Mouse (Mus musculus) induced T-regulatory cell, adult 2 months (primary cell): Measurements from ENCODE around the gene Tppp2.

ENCODE experiments used
- DNase-seq: peaks from one replicate; pipeline ENCODE4 v3.0.0-alpha.2; 2012; ENCODE audit warnings: low read depth

Gene Tppp2

GRCm38 (mm10) chr14:51943336-51943735 is 25.1 kb downstream of the Tppp2 start:
- DNase-seq = no peak

DNA sequence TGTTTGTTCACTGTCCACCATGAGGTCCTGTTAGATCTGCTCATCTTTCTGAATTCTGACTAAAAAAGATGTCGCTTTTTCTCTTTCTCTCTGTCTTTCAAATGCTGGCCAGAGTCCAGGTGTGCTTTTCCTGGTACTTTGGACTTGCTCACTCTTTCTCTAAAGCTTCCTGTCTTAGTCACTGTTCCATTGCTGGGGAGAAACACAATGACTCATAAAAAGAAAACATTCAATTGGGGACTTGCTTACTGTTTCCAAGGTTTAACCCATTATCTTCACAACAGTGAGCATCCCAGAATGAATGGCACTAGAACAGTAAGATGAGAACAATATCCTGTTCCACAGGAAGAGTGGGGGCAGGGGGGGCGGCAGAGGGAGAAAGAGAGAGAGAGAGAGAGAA is 42.1 kb downstream of the Tppp2 start:
- DNase-seq = no peak

DNA sequence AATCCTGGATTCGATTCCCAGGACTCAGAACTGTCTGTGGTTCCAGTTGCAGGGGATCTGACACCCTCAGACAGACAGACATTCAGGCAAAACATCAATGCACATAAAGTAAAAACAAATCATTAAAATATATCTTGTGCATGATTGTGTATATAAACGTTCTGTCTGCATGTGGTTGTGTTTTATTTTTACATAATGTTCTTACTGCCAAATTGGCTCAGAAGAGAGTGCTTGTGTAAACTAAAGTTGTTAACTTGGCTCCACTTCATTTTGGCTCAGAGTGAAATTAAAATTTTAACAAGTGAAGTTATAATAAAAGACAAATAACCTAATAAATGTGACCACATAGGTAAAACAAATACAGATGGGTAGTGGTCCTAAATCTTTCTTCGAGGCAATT is 49.2 kb downstream of the Tppp2 start:
- no peak for DNase-seq
